Mouse (Mus musculus): ENCODE measurements around the gene Hoxd9.

- TF ChIP-seq CTCF (IDR thresholded peaks at IDR 0.05; ENCODE audit: low read depth, low read length) (no peak), POLR2A (IDR thresholded peaks at IDR 0.05; ENCODE audit: borderline replicate concordance, low read depth, low read length) (no peak)
These were observed 44.4 kb downstream of the Hoxd9 start for GRCm38 (mm10) chr2:74741979-74742277.
